Mouse (Mus musculus) cerebellum, adult 11-12 months (tissue): ENCODE data around the gene Nacc2.

Experiments used
- DNase-seq: peaks from one replicate; pipeline ENCODE4 v3.0.0; 2022

The Nacc2 gene

DNA sequence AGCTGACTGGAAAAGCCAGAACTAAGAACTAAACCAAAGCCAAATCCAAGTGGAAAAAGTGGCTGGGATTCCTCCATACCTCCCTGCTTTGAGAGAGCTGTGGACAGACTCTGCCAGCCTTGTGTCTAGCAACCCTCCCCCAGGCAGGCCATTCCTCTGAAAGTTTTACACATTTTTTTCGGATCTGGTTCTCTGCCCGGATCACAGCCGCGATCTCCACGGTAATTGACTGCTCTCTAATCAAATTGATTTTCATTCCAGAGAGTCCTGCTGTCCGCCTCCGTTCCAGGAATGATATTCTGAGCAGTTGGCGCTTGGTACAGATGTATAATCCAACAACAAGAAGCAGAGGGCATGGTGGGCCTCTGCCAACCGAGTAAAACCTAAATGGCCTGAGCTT, 78.8 kb downstream of the Nacc2 start:
- no peak for DNase-seq

GRCm38 (mm10) chr2:26042603-26043002, 80.4 kb downstream of the Nacc2 start:
- DNase-seq, result no peak

GRCm38 (mm10) chr2:26041163-26041810, 81.7 kb downstream of the Nacc2 start:
- DNase-seq, result no peak

GRCm38 (mm10) chr2:26039951-26040350, 83.1 kb downstream of the Nacc2 start:
- DNase-seq, result peak; percentile 81

- DNase-seq, result no peak
Measured at GRCm38 (mm10) chr2:26037386-26037785, 85.6 kb downstream of the Nacc2 start.

DNA sequence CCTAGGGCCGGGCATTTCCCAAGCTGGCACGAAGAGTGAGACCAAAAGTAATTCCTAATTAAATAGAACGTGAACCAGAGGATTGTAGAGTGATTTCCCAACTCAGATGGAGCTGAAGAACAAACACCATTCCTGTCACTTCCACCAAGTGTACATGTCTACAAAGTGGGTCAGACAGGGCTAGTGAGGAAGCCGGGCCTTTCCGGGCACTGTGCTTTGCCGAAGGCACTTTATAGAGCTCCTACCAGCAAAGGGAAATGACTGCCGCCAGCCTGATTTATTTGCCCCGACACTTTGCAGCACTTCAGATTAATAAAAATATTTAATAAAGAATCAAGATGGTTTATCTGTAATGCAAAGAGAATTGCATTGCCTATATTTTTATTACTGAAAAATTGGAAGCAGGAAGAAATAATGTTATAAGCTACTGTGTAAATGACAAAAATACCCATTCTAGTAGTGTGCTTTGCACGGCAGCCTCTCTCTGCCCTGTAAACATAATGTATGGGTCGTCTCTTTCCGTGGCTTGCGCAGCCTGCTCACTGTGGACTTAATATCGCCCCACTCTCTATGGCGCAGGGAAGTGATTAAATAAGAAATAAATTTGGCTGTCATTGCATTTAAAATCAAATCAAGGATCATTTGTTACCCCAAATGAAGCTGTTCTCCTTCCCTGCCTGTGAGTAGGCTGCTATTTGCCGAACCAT, 88.5 kb downstream of the Nacc2 start:
- DNase-seq, result no peak

- DNase-seq, result no peak
Measured at GRCm38 (mm10) chr2:26030288-26030687, 92.7 kb downstream of the Nacc2 start.

GRCm38 (mm10) chr2:26024138-26025075, 98.6 kb downstream of the Nacc2 start:
- DNase-seq, result peak; percentile 68

GRCm38 (mm10) chr2:26022626-26023025, 100.4 kb downstream of the Nacc2 start:
- peak; percentile 63 for DNase-seq

GRCm38 (mm10) chr2:26022258-26022565, 100.8 kb downstream of the Nacc2 start:
- DNase-seq, result no peak

DNA sequence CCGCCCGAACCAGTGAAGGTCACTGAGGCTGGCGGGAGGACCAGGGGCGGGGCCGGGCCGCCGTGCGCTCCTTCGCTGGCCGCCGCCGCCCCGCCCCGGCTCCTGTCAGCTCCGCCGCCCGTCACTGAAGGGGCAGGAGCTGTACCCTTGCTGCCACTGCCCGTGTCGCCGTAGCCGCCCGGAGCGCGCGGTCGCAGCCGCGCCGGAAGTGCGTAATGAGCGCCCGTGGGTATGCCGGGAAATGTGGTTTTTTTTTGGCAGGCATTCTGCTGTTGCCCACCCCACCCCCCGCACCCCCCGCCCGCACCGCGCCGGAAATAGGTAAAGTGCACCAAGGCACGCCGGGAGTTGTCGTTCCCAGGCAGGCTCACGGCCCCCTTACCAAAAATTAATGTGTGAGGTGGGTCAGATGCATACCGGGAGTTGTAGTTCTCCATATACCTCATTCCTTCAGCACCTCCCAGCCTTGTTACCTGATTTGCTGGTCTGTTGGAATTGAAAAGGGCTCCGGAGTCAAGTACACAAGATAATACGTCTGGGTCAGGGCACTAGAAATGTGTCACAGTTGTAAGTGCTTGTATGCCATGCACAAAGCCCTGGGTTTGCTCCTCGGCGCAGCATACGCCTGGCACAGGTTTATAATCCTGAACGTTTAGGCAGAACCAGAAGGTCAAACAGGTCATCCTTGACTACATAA, 101.3 kb downstream of the Nacc2 start, which contains the start of gene Ubac1:
TSS of gene Ubac1 (minus strand) at position 187 of the 697 bp plus-strand sequence.
- DNase-seq, result peak; percentile 97

DNA sequence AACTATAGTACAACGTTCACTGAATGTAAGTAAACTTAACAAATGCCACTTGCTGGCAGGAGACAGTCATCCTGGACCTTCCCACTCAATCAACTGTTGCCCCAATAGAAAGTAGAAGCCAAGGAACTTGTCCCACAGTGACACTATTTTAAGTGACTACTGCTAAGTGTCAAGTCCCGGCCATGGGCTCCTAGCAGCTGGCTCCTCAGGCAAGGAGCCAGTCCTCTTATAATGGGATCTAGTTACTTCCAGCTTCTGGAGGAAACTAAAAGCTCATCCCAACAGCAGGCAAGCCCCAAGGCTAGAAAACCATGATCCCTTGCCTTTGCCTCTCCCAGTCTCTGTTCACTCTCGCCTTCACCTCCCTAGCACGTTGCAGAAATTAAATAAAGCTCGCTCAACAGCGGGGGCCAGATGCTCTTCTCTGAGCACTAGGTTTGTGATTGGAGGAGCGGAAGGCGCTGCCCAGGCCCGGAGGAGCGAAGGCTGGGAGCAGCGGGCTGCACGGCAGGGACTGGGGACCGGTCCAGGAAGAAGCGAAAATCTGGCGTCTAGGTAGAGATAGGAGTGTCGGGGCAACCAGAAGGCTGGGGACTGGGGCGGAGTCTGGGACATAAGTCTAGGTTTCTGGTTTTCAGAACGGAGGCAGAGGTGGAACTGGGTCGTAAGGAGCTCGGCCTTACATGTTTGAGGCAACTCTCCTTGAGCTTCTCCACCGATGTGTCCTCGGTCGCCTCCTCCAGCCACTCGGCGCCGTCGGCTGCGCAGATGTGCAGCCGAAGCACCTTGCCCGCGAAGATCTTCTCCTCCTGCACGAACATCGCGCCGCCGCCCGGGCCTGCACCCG, 102.1 kb downstream of the Nacc2 start:
- peak; percentile 94 for DNase-seq

- no peak for DNase-seq
Measured at GRCm38 (mm10) chr2:26019923-26020322, 103.1 kb downstream of the Nacc2 start.

GRCm38 (mm10) chr2:26017326-26017725, 105.7 kb downstream of the Nacc2 start:
- DNase-seq, result no peak

- DNase-seq, result no peak
Measured at GRCm38 (mm10) chr2:26013674-26014073, 109.3 kb downstream of the Nacc2 start.

DNA sequence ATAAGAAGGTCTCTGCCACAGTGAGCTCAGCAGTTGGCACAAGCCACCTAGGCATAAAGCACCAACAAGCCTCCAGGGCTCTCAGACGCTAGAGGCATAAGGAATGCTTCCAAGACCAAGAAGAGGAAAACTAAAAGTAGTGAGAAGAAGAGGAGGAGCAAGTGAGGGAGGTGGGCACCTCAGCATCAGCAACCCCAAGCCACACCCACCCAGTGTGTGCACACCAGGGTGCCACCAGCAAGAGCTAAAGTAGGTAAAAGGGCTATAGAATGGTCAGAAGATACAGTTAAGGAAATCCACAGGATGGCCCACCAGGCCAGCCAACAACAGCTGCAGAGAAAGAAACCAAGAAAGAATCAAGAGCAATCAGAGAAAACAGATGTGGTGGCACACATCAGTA, 111.6 kb downstream of the Nacc2 start:
- no peak for DNase-seq
